Mouse (Mus musculus): Measurements from ENCODE around the gene Auts2. TPM values are rescaled to one million over a fixed set of nuclear protein-coding genes. Genes with fewer than 3 reads are reported as not detected.

Gene Auts2
- polyA plus RNA-seq, 2 experiments: 38.3 to 50.8 TPM

- ATAC-seq (ENCODE audit: low FRiP score, low read depth): no peak
- no peak overlapping the region for H3K4me2 ChIP-seq (replicated peaks; ENCODE audit: low read depth, low read length, severe bottlenecking)
- H3K4me3 ChIP-seq (replicated peaks; ENCODE audit: low read length): no peak overlapping the region
- H3K9me3 ChIP-seq (ENCODE audit: control insufficient read depth, low read length): no peaks in the 10 kb centered on the region
- no peaks in the 10 kb centered on the region for H3K27me3 ChIP-seq (ENCODE audit: control insufficient read depth, insufficient read depth, low read length)
- no peak for DNase-seq (ENCODE audit: low spot score)
- TF ChIP-seq POLR2A (IDR thresholded peaks at IDR 0.05; ENCODE audit: borderline replicate concordance, extremely low read depth, insufficient read depth, insufficient read length): no peak
- H3K36me3 ChIP-seq (ENCODE audit: control insufficient read depth, insufficient read depth, low read length): 0 out of 2 replicates have a peak, but pooled peaks cover 3% of the 10 kb centered on the region
- H3K27ac ChIP-seq (replicated peaks; ENCODE audit: low read depth, low read length): no peak overlapping the region
- H3K4me1 ChIP-seq (ENCODE audit: control insufficient read depth, insufficient read depth, low read length): peaks cover 12% of the 10 kb centered on the region; the same call in 1 of the 2 replicates
- H3K9ac ChIP-seq (ENCODE audit: low read depth, low read length, severe bottlenecking): no peak overlapping the region
- WGBS: 81% methylated on average over 8 of the region's 8 CpGs
These were observed 1050.6 kb downstream of the Auts2 start for GRCm38 (mm10) chr5:131492535-131492934.

- H3K27ac ChIP-seq (replicated peaks; ENCODE audit: low read depth, low read length): no peak overlapping the region
- no peak for DNase-seq (ENCODE audit: low spot score)
- H3K4me3 ChIP-seq (replicated peaks; ENCODE audit: low read length): no peak overlapping the region
- H3K4me1 ChIP-seq (ENCODE audit: control insufficient read depth, insufficient read depth, low read length): peaks cover 12% of the 10 kb centered on the region; the same call in 1 of the 2 replicates
- TF ChIP-seq POLR2A (IDR thresholded peaks at IDR 0.05; ENCODE audit: borderline replicate concordance, extremely low read depth, insufficient read depth, insufficient read length): no peak
- H3K9me3 ChIP-seq (ENCODE audit: control insufficient read depth, low read length): no peaks in the 10 kb centered on the region
- no peak overlapping the region for H3K9ac ChIP-seq (ENCODE audit: low read depth, low read length, severe bottlenecking)
- WGBS: 61% methylated on average over 8 of the region's 8 CpGs
- no peaks in the 10 kb centered on the region for H3K27me3 ChIP-seq (ENCODE audit: control insufficient read depth, insufficient read depth, low read length)
- 0 out of 2 replicates have a peak, but pooled peaks cover 6% of the 10 kb centered on the region for H3K36me3 ChIP-seq (ENCODE audit: control insufficient read depth, insufficient read depth, low read length)
- ATAC-seq (ENCODE audit: low FRiP score, low read depth): no peak
- no peak overlapping the region for H3K4me2 ChIP-seq (replicated peaks; ENCODE audit: low read depth, low read length, severe bottlenecking)
These were observed 1051.3 kb downstream of the Auts2 start for GRCm38 (mm10) chr5:131491843-131492242.

- 65% methylated on average over 2 of the region's 2 CpGs for WGBS
- Histone ChIP-seq H3K4me2 (replicated peaks; ENCODE audit: low read depth, low read length, severe bottlenecking) (no peak overlapping the region), H3K27me3 (ENCODE audit: control insufficient read depth, insufficient read depth, low read length) (no peaks in the 10 kb centered on the region), H3K27ac (replicated peaks; ENCODE audit: low read depth, low read length) (no peak overlapping the region), H3K4me1 (ENCODE audit: control insufficient read depth, insufficient read depth, low read length) (peaks cover 12% of the 10 kb centered on the region; the same call in 1 of the 2 replicates), H3K9ac (ENCODE audit: low read depth, low read length, severe bottlenecking) (no peak overlapping the region), H3K9me3 (ENCODE audit: control insufficient read depth, low read length) (no peaks in the 10 kb centered on the region), H3K4me3 (replicated peaks; ENCODE audit: low read length) (no peak overlapping the region), H3K36me3 (ENCODE audit: control insufficient read depth, insufficient read depth, low read length) (0 out of 2 replicates have a peak, but pooled peaks cover 6% of the 10 kb centered on the region)
- no peak for ATAC-seq (ENCODE audit: low FRiP score, low read depth)
- no peak for DNase-seq (ENCODE audit: low spot score)
- TF ChIP-seq POLR2A (IDR thresholded peaks at IDR 0.05; ENCODE audit: borderline replicate concordance, extremely low read depth, insufficient read depth, insufficient read length): no peak
These were observed 1052.3 kb downstream of the Auts2 start for GRCm38 (mm10) chr5:131490811-131491210.

GRCm38 (mm10) chr5:131489846-131490245, 1053.3 kb downstream of the Auts2 start:
- WGBS: 87% methylated on average over 7 of the region's 7 CpGs
- no peak for TF ChIP-seq POLR2A (IDR thresholded peaks at IDR 0.05; ENCODE audit: borderline replicate concordance, extremely low read depth, insufficient read depth, insufficient read length)

GRCm38 (mm10) chr5:131486527-131486926, 1056.6 kb downstream of the Auts2 start:
- no peak for TF ChIP-seq POLR2A (IDR thresholded peaks at IDR 0.05; ENCODE audit: borderline replicate concordance, extremely low read depth, insufficient read depth, insufficient read length)
- Histone ChIP-seq H3K27ac (replicated peaks; ENCODE audit: low read depth, low read length) (no peak overlapping the region), H3K4me3 (replicated peaks; ENCODE audit: low read length) (no peak overlapping the region), H3K27me3 (ENCODE audit: control insufficient read depth, insufficient read depth, low read length) (no peaks in the 10 kb centered on the region), H3K9me3 (ENCODE audit: control insufficient read depth, low read length) (no peaks in the 10 kb centered on the region), H3K4me2 (replicated peaks; ENCODE audit: low read depth, low read length, severe bottlenecking) (no peak overlapping the region), H3K9ac (ENCODE audit: low read depth, low read length, severe bottlenecking) (no peak overlapping the region), H3K36me3 (ENCODE audit: control insufficient read depth, insufficient read depth, low read length) (0 out of 2 replicates have a peak, but pooled peaks cover 3% of the 10 kb centered on the region), H3K4me1 (ENCODE audit: control insufficient read depth, insufficient read depth, low read length) (no peaks in the 10 kb centered on the region)
- DNase-seq (ENCODE audit: low spot score) (no peak), ATAC-seq (ENCODE audit: low FRiP score, low read depth) (no peak)
- WGBS: 93% methylated on average over 4 of the region's 4 CpGs

More at GRCm38 (mm10) chr5:131489846-131490245, 1053.3 kb downstream of the Auts2 start:
- H3K4me3 ChIP-seq (replicated peaks; ENCODE audit: low read length): no peak overlapping the region
- ATAC-seq (ENCODE audit: low FRiP score, low read depth) (no peak), DNase-seq (ENCODE audit: low spot score) (no peak)
- no peaks in the 10 kb centered on the region for H3K9me3 ChIP-seq (ENCODE audit: control insufficient read depth, low read length)
- peaks cover 12% of the 10 kb centered on the region; the same call in 1 of the 2 replicates for H3K4me1 ChIP-seq (ENCODE audit: control insufficient read depth, insufficient read depth, low read length)
- H3K27ac ChIP-seq (replicated peaks; ENCODE audit: low read depth, low read length): no peak overlapping the region
- no peak overlapping the region for H3K9ac ChIP-seq (ENCODE audit: low read depth, low read length, severe bottlenecking)
- H3K36me3 ChIP-seq (ENCODE audit: control insufficient read depth, insufficient read depth, low read length): 0 out of 2 replicates have a peak, but pooled peaks cover 6% of the 10 kb centered on the region
- no peak overlapping the region for H3K4me2 ChIP-seq (replicated peaks; ENCODE audit: low read depth, low read length, severe bottlenecking)
- H3K27me3 ChIP-seq (ENCODE audit: control insufficient read depth, insufficient read depth, low read length): no peaks in the 10 kb centered on the region

Measured in limb, embryonic 14.5 days (tissue).